ENCODE assay signal across 22 mouse cellular contexts in genomic region chr4:136518141-136518540, GRCm38 (mm10). TPM values are rescaled to one million over a fixed set of nuclear protein-coding genes. Genes with fewer than 3 reads are reported as not detected.
DNase-seq lines count a peak whose midpoint lies in the region; ATAC-seq and TF ChIP-seq lines count a peak whose summit lies in the region.
"Had no signal": no experiment of that assay in that cellular context is flagged by ENCODE, and none has a peak within 500 bp of the region (broad histone marks: within the 10 kb centered on the region; RNA-seq: fewer than 3 reads in every experiment).

No protein-coding gene starts in this region.

- no peaks in the 10 kb centered on the region for H3K4me1 ChIP-seq in midbrain, embryonic 11.5 days (ENCODE audit: control insufficient read depth, insufficient read depth, low read length)
- H3K4me1 ChIP-seq: intestine, embryonic 15.5 days had no signal

- TF ChIP-seq CTCF in Patski (IDR thresholded peaks at IDR 0.05), result no peak

- no peaks in the 10 kb centered on the region for H3K36me3 ChIP-seq in myocyte (ENCODE audit: control insufficient read depth, insufficient read depth)
- no peaks in the 10 kb centered on the region for H3K36me3 ChIP-seq in midbrain, embryonic 11.5 days (ENCODE audit: control insufficient read depth, insufficient read depth, low read length)
- H3K36me3 ChIP-seq: hindbrain, embryonic 13.5 days; intestine, embryonic 15.5 days had no signal

- H3ac ChIP-seq in myocyte (ENCODE audit: control insufficient read depth, insufficient read length), result no peak overlapping the region

- CTCF ChIA-PET in Patski (lab: Charles Lee), result interaction anchor here (1.0 kb wide), 1 partner anchor 23 kb away, joined by 3 read pairs; no protein-coding TSS in a partner anchor

- H3K27ac ChIP-seq in midbrain, embryonic 11.5 days (ENCODE audit: low read depth, low read length), result no peak overlapping the region
- H3K27ac ChIP-seq: embryonic facial prominence, embryonic 12.5 days; forebrain, embryonic 12.5 days; gastrocnemius, adult 2 months; heart, embryonic 10.5 days; hindbrain, embryonic 13.5 days; intestine, embryonic 15.5 days had no signal

- WGBS in midbrain, embryonic 11.5 days, result 93% methylated on average over 2 of the region's 2 CpGs

- no peak overlapping the region for H3K4me3 ChIP-seq in myocyte
- H3K4me3 ChIP-seq in midbrain, embryonic 11.5 days (ENCODE audit: low read depth, low read length), result no peak overlapping the region
- H3K4me3 ChIP-seq: embryonic facial prominence, embryonic 12.5 days; forebrain, embryonic 12.5 days; gastrocnemius, adult 2 months; heart, embryonic 10.5 days; hindbrain, embryonic 13.5 days; intestine, embryonic 15.5 days had no signal

- no peak overlapping the region for H3K9ac ChIP-seq in midbrain, embryonic 11.5 days (ENCODE audit: low read length)
- H3K9ac ChIP-seq: embryonic facial prominence, embryonic 12.5 days; forebrain, embryonic 12.5 days; hindbrain, embryonic 13.5 days; intestine, embryonic 15.5 days had no signal

- ATAC-seq in Patski, result no peak
- ATAC-seq in midbrain, embryonic 11.5 days (ENCODE audit: low FRiP score), result no peak
- ATAC-seq: forebrain, embryonic 16.5 days; intestine, embryonic 15.5 days had no signal

- H3K9me3 ChIP-seq in midbrain, embryonic 11.5 days (ENCODE audit: control insufficient read depth, low read length), result no peaks in the 10 kb centered on the region
- H3K9me3 ChIP-seq: embryonic facial prominence, embryonic 12.5 days; forebrain, embryonic 12.5 days; heart, embryonic 10.5 days; hindbrain, embryonic 13.5 days; intestine, embryonic 15.5 days had no signal

- in situ Hi-C loops in Patski (cut with MboI; ENCODE audit: low pct_unique_long_range_greater_than_20kb), result loop anchor here (5.0 kb wide), 2 partner anchors 56 to 141 kb away; partner anchors contain the start of gene 6030445D17Rik

- H3K79me2 ChIP-seq in myocyte (ENCODE audit: control insufficient read depth, insufficient read depth), result peaks cover 89% of the 10 kb centered on the region

- no peaks in the 10 kb centered on the region for H3K27me3 ChIP-seq in Patski
- H3K27me3 ChIP-seq in myocyte (ENCODE audit: control insufficient read depth, insufficient read depth, insufficient read length), result no peaks in the 10 kb centered on the region
- H3K27me3 ChIP-seq in midbrain, embryonic 11.5 days (ENCODE audit: control insufficient read depth, insufficient read depth, low read length), result no peaks in the 10 kb centered on the region
- H3K27me3 ChIP-seq: embryonic facial prominence, embryonic 12.5 days; forebrain, embryonic 12.5 days; hindbrain, embryonic 13.5 days; intestine, embryonic 15.5 days had no signal

- peak; percentile 21 for DNase-seq in layer of hippocampus, adult 9-11 months
- no peak for DNase-seq in layer of hippocampus, adult 11-12 months (ENCODE audit: low spot score)
- DNase-seq in 416B (ENCODE audit: low read depth), result peak; percentile 41
- peak; percentile 73 for DNase-seq in Patski (ENCODE audit: low read depth, low spot score)
- no peak for DNase-seq in midbrain, embryonic 11.5 days (ENCODE audit: low spot score, missing footprints)
- DNase-seq in urinary bladder, adult 2 months (ENCODE audit: low spot score), result no peak
- DNase-seq: adrenal gland, adult 2 months; adrenal gland, postnatal 36 days; cerebellum, adult 11-12 months; cerebellum, adult 9-10 months; cerebellum, postnatal 25 days; gastrocnemius, adult 2 months; gastrocnemius, postnatal 36 days; heart, adult 18-20 months; heart, postnatal 10 days had no signal

- no peak for TF ChIP-seq POLR2A in myocyte (IDR thresholded peaks at IDR 0.05; ENCODE audit: insufficient read length, low read depth)

- peak overlapping the region; percentile 87 for H3K4me2 ChIP-seq in myocyte (ENCODE audit: low read depth)
- no peak overlapping the region for H3K4me2 ChIP-seq in midbrain, embryonic 11.5 days
- H3K4me2 ChIP-seq: embryonic facial prominence, embryonic 12.5 days; forebrain, embryonic 12.5 days; hindbrain, embryonic 13.5 days; intestine, embryonic 15.5 days had no signal

- POLR2A ChIA-PET in Patski (lab: Charles Lee), result interaction anchor here (1.5 kb wide), 1 partner anchor 48 kb away, joined by 4 read pairs; the partner anchor contains the start of gene Luzp1

TF ChIP-seq in myocyte, 11 proteins besides CTCF, POLR2A, EP300 and RAD21:
- TF ChIP-seq REST (IDR thresholded peaks at IDR 0.05; ENCODE audit: insufficient read depth, insufficient read length), result no peak
- no peak for TF ChIP-seq MAX (IDR thresholded peaks at IDR 0.05; ENCODE audit: low read depth)
- TF ChIP-seq USF1 (IDR thresholded peaks at IDR 0.05; ENCODE audit: low read depth), result no peak
- no peak for TF ChIP-seq E2F4 (IDR thresholded peaks at IDR 0.05; ENCODE audit: insufficient read depth)
TF ChIP-seq in myocyte: peak in this region for 0.

RNA-seq across cellular contexts. Expression of gene Luzp1, which starts 48.6 kb away (rescaled TPM):
- polyA plus RNA-seq in Patski (2021) (26.8 TPM), myocyte (2012; fragmentation: generic; extraction: Trizol) (12.5 TPM)
- polyA plus RNA-seq in midbrain, embryonic 11.5 days (2014; fragmentation: Nextera tagmentation; extraction: Ambion mirVana), result 94.2 and 99.5 TPM in 2 replicates
- 26.2 TPM in 2 replicates for polyA plus RNA-seq in urinary bladder, adult 2 months (2012; rRNA removed)

RNA-seq across cellular contexts. Expression of gene 6030445D17Rik, which starts 56.1 kb away (rescaled TPM):
- polyA plus RNA-seq in Patski (2021) (0.28 TPM), myocyte (2012; fragmentation: generic; extraction: Trizol) (0.46 TPM)
- 0.15 and 0.46 TPM in 2 replicates for polyA plus RNA-seq in midbrain, embryonic 11.5 days (2014; fragmentation: Nextera tagmentation; extraction: Ambion mirVana)
- polyA plus RNA-seq in urinary bladder, adult 2 months (2012; rRNA removed), result 1.3 and 1.4 TPM in 2 replicates
- polyA plus RNA-seq: forebrain, embryonic 12.5 days had no signal

Comparison
In these comparisons a context has a peak if more than half of its experiments do, and no peak if none do; other contexts are left out.
1. DNase-seq: peak in layer of hippocampus, adult 9-11 months (single experiment), 416B (single experiment) and Patski (single experiment); none in layer of hippocampus, adult 11-12 months (single experiment), midbrain, embryonic 11.5 days (single experiment) and urinary bladder, adult 2 months (single experiment).